23 mouse cellular contexts compared by ENCODE assay signal in the genomic region with DNA sequence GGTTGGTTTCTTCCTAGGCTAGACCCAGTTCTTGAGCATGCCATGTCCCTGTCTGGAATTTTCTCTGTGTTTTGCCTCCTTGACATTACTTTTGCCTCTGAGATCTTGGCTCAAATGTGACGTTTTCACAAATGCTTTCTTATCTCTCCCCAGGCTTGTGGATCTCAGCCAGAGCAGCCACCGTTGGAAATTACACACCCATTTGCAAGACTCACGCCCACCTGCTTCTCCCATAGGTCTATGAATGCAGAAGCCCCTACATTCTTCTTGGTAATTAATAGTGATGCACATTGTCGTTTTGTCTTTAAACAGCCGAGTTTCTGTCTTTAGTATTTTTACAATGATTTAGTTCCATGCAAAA.
DNase-seq lines count a peak whose midpoint lies in the region; ATAC-seq and TF ChIP-seq lines count a peak whose summit lies in the region.
"Had no signal": no experiment of that assay in that cellular context is flagged by ENCODE, and none has a peak within 500 bp of the region (broad histone marks: within the 10 kb centered on the region; RNA-seq: fewer than 3 reads in every experiment).

No protein-coding gene starts in this region.

- no peak for TF ChIP-seq EP300 in heart, postnatal 0 days (IDR thresholded peaks at IDR 0.05; ENCODE audit: low read depth)
- TF ChIP-seq EP300 in heart, adult 2 months (IDR thresholded peaks at IDR 0.05; ENCODE audit: insufficient read depth, low read depth, low read length), result no peak

- no peak overlapping the region for H3K4me2 ChIP-seq in heart, postnatal 0 days (ENCODE audit: low read depth, low read length)
- H3K4me2 ChIP-seq in kidney, postnatal 0 days (ENCODE audit: low read length), result no peak overlapping the region
- H3K4me2 ChIP-seq: hindbrain, embryonic 13.5 days; liver, embryonic 13.5 days; midbrain, embryonic 11.5 days; stomach, embryonic 15.5 days had no signal

- peaks cover 2% of the 10 kb centered on the region; the same call in 1 of the 2 replicates for H3K79me2 ChIP-seq in heart, adult 2 months (replicated peaks; ENCODE audit: control insufficient read depth, insufficient read depth, low read length)

- no peak overlapping the region for H3K9ac ChIP-seq in heart, postnatal 0 days (replicated peaks; ENCODE audit: low read depth, low read length)
- H3K9ac ChIP-seq in heart, adult 2 months (ENCODE audit: low read depth, low read length), result no peak overlapping the region
- no peak overlapping the region for H3K9ac ChIP-seq in kidney, postnatal 0 days (ENCODE audit: low read depth, low read length)
- H3K9ac ChIP-seq: hindbrain, embryonic 13.5 days; liver, embryonic 13.5 days; stomach, embryonic 15.5 days had no signal

- no peaks in the 10 kb centered on the region for H3K27me3 ChIP-seq in heart, postnatal 0 days (ENCODE audit: control insufficient read depth, insufficient read depth, low read length)
- H3K27me3 ChIP-seq in heart, adult 2 months (ENCODE audit: control insufficient read depth, insufficient read depth, low read length), result no peaks in the 10 kb centered on the region
- no peaks in the 10 kb centered on the region for H3K27me3 ChIP-seq in kidney, postnatal 0 days (ENCODE audit: insufficient read depth, low read length)
- H3K27me3 ChIP-seq: CH12.LX; hindbrain, embryonic 13.5 days; liver, embryonic 13.5 days; stomach, embryonic 15.5 days had no signal

- H3K4me3 ChIP-seq in heart, postnatal 0 days (ENCODE audit: low read depth, low read length), result no peak overlapping the region
- H3K4me3 ChIP-seq in heart, adult 2 months, result no peak overlapping the region
- H3K4me3 ChIP-seq in kidney, postnatal 0 days (replicated peaks; ENCODE audit: low read depth, low read length), result no peak overlapping the region
- H3K4me3 ChIP-seq: hindbrain, embryonic 13.5 days; liver, embryonic 13.5 days; stomach, embryonic 15.5 days had no signal

- H3K36me3 ChIP-seq in heart, postnatal 0 days (replicated peaks; ENCODE audit: control insufficient read depth, insufficient read depth, low read length), result no peaks in the 10 kb centered on the region
- H3K36me3 ChIP-seq in heart, adult 2 months (ENCODE audit: control insufficient read depth, insufficient read depth, low read length), result peaks cover 2% of the 10 kb centered on the region
- no peaks in the 10 kb centered on the region for H3K36me3 ChIP-seq in kidney, postnatal 0 days (ENCODE audit: insufficient read depth, low read length)
- H3K36me3 ChIP-seq: hindbrain, embryonic 13.5 days; liver, embryonic 13.5 days; stomach, embryonic 15.5 days had no signal

- no peak for TF ChIP-seq CTCF in heart, postnatal 0 days (IDR thresholded peaks at IDR 0.05; ENCODE audit: low read depth)
- TF ChIP-seq CTCF in heart, adult 2 months (IDR thresholded peaks at IDR 0.05), result no peak
- no peak for TF ChIP-seq CTCF in kidney, postnatal 0 days (IDR thresholded peaks at IDR 0.05; ENCODE audit: low read depth)

- peak; percentile 18 to 36 for DNase-seq in cerebellum, postnatal 10 days
- no peak for DNase-seq in cerebellum, adult 9-11 months
- no peak for DNase-seq in heart, postnatal 0 days (ENCODE audit: low spot score)
- no peak for DNase-seq in heart, adult 2 months
- DNase-seq in kidney, postnatal 0 days (ENCODE audit: low spot score), result no peak
- no peak for DNase-seq in kidney, adult 8-10 months
- no peak for DNase-seq in thymus, postnatal 14 days
- DNase-seq: adrenal gland, adult 2 months; cerebellum, adult 8-10 months; gastrocnemius, postnatal 36 days; heart, postnatal 4 days; liver, embryonic 13.5 days; lung, adult 18-20 months; lung, postnatal 14 days; right cerebral cortex, postnatal 25 days had no signal

- WGBS in heart, postnatal 0 days, result 44% methylated on average over 5 of the region's 5 CpGs
- WGBS in heart, adult 2 months, result 44% methylated on average over 5 of the region's 5 CpGs
- 43% methylated on average over 5 of the region's 5 CpGs for WGBS in kidney, postnatal 0 days

- ATAC-seq in heart, postnatal 0 days (ENCODE audit: insufficient read depth, low read depth), result no peak
- ATAC-seq in kidney, postnatal 0 days (replicated peaks; ENCODE audit: low FRiP score, low read depth), result no peak
- ATAC-seq: activated CD4-positive, CD25-positive, alpha-beta regulatory T cell, adult 4 months; forebrain, embryonic 14.5 days; intestine, embryonic 16.5 days; midbrain, embryonic 16.5 days had no signal

- intact Hi-C loops in heart, adult 2 months (cut with DNase I), result no loop called here

- H3K9me3 ChIP-seq in heart, postnatal 0 days (replicated peaks; ENCODE audit: control insufficient read depth, low read length), result no peaks in the 10 kb centered on the region
- H3K9me3 ChIP-seq in kidney, postnatal 0 days (replicated peaks; ENCODE audit: low read length), result no peaks in the 10 kb centered on the region
- H3K9me3 ChIP-seq: hindbrain, embryonic 13.5 days; liver, embryonic 13.5 days; stomach, embryonic 15.5 days had no signal

- peaks cover 19% of the 10 kb centered on the region for H3K4me1 ChIP-seq in heart, postnatal 0 days (ENCODE audit: control insufficient read depth, insufficient read depth)
- no peaks in the 10 kb centered on the region; the same call in 1 of the 2 replicates for H3K4me1 ChIP-seq in heart, adult 2 months (ENCODE audit: control insufficient read depth, insufficient read depth, low read length)
- H3K4me1 ChIP-seq in kidney, postnatal 0 days (replicated peaks; ENCODE audit: insufficient read depth, low read length), result peaks cover 11% of the 10 kb centered on the region; the same call in 1 of the 2 replicates
- H3K4me1 ChIP-seq: liver, embryonic 13.5 days had no signal

- TF ChIP-seq POLR2A in heart, adult 2 months (IDR thresholded peaks at IDR 0.05; ENCODE audit: insufficient read depth, low read depth, low read length), result no peak

- H3K27ac ChIP-seq in heart, postnatal 0 days (ENCODE audit: low read depth), result 0 out of 2 replicates have a peak overlapping the region, but pooled peaks have one; percentile 2
- H3K27ac ChIP-seq in heart, adult 2 months, result no peak overlapping the region
- peak overlapping the region; percentile 73 for H3K27ac ChIP-seq in kidney, postnatal 0 days
- H3K27ac ChIP-seq: hindbrain, embryonic 13.5 days; liver, embryonic 13.5 days; stomach, embryonic 15.5 days had no signal

Comparison
In these comparisons a context has a peak if more than half of its experiments do, and no peak if none do; other contexts are left out.
1. DNase-seq: peak in cerebellum, postnatal 10 days (2 of 2); none in cerebellum, adult 9-11 months (single experiment), heart, postnatal 0 days (single experiment), heart, adult 2 months (0 of 2), kidney, postnatal 0 days (single experiment), kidney, adult 8-10 months (0 of 2) and thymus, postnatal 14 days (single experiment).